Mouse (Mus musculus): ENCODE results near the gene Cnbp. TPM values are rescaled to one million over a fixed set of nuclear protein-coding genes. Genes with fewer than 3 reads are reported as not detected.

Gene Cnbp
- polyA plus RNA-seq, 1 experiment, result 196 TPM

GRCm38 (mm10) chr6:87809144-87809543, 41.8 kb downstream of the Cnbp start:
- no peak for TF ChIP-seq CEBPB (IDR thresholded peaks at IDR 0.05; ENCODE audit: insufficient read depth, poor library complexity, severe bottlenecking)
- TF ChIP-seq E2F4 (IDR thresholded peaks at IDR 0.05; ENCODE audit: insufficient read depth), result no peak
- no peak for TF ChIP-seq POLR2A (IDR thresholded peaks at IDR 0.05; ENCODE audit: insufficient read length, low read depth)
- no peaks in the 10 kb centered on the region for H3K36me3 ChIP-seq (ENCODE audit: control insufficient read depth, insufficient read depth)
- peak overlapping the region; percentile 84 for H3K4me2 ChIP-seq (ENCODE audit: low read depth)
- no peaks in the 10 kb centered on the region for H3K79me2 ChIP-seq (ENCODE audit: control insufficient read depth, insufficient read depth)
- H3K4me3 ChIP-seq, result no peak overlapping the region
- H3K27me3 ChIP-seq (ENCODE audit: control insufficient read depth, insufficient read depth, insufficient read length), result no peaks in the 10 kb centered on the region
- H3ac ChIP-seq (ENCODE audit: control insufficient read depth, insufficient read length), result no peak overlapping the region

- Histone ChIP-seq H3K4me3 (no peak overlapping the region), H3ac (ENCODE audit: control insufficient read depth, insufficient read length) (no peak overlapping the region), H3K36me3 (ENCODE audit: control insufficient read depth, insufficient read depth) (no peaks in the 10 kb centered on the region), H3K79me2 (ENCODE audit: control insufficient read depth, insufficient read depth) (no peaks in the 10 kb centered on the region), H3K4me2 (ENCODE audit: low read depth) (no peak overlapping the region), H3K27me3 (ENCODE audit: control insufficient read depth, insufficient read depth, insufficient read length) (no peaks in the 10 kb centered on the region)
- TF ChIP-seq MAX (IDR thresholded peaks at IDR 0.05; ENCODE audit: low read depth) (no peak), POLR2AphosphoS2 (IDR thresholded peaks at IDR 0.05; ENCODE audit: insufficient read length, low read depth) (no peak), MYOD1 (IDR thresholded peaks at IDR 0.05; ENCODE audit: control insufficient read depth in 1 of 3, insufficient read length in 2 of 3, low read depth in 2 of 3) (no peak), SRF (IDR thresholded peaks at IDR 0.05; ENCODE audit: control insufficient read depth, insufficient read length, low read depth) (no peak), USF1 (IDR thresholded peaks at IDR 0.05; ENCODE audit: low read depth) (no peak), TCF12 (IDR thresholded peaks at IDR 0.05; ENCODE audit: insufficient read depth, poor library complexity, severe bottlenecking) (no peak), E2F4 (IDR thresholded peaks at IDR 0.05; ENCODE audit: insufficient read depth) (no peak), CEBPB (IDR thresholded peaks at IDR 0.05; ENCODE audit: insufficient read depth, poor library complexity, severe bottlenecking) (no peak), POLR2A (IDR thresholded peaks at IDR 0.05; ENCODE audit: insufficient read length, low read depth) (no peak), REST (IDR thresholded peaks at IDR 0.05; ENCODE audit: insufficient read depth, insufficient read length) (no peak), TCF3 (IDR thresholded peaks at IDR 0.05; ENCODE audit: insufficient read length, low read depth) (no peak), MYOG (IDR thresholded peaks at IDR 0.05; ENCODE audit: control insufficient read depth in 1 of 3, insufficient read depth in 1 of 3, insufficient read length in 2 of 3, low read depth in 2 of 3) (no peak)
These were observed 42.4 kb downstream of the Cnbp start for GRCm38 (mm10) chr6:87808521-87808920.

GRCm38 (mm10) chr6:87807735-87808440, 43.0 kb downstream of the Cnbp start:
- Histone ChIP-seq H3ac (ENCODE audit: control insufficient read depth, insufficient read length) (no peak overlapping the region), H3K36me3 (ENCODE audit: control insufficient read depth, insufficient read depth) (no peaks in the 10 kb centered on the region), H3K79me2 (ENCODE audit: control insufficient read depth, insufficient read depth) (no peaks in the 10 kb centered on the region), H3K4me3 (no peak overlapping the region), H3K27me3 (ENCODE audit: control insufficient read depth, insufficient read depth, insufficient read length) (no peaks in the 10 kb centered on the region), H3K4me2 (ENCODE audit: low read depth) (no peak overlapping the region)
- no peak for TF ChIP-seq MYOD1 (IDR thresholded peaks at IDR 0.05; ENCODE audit: control insufficient read depth in 1 of 3, insufficient read length in 2 of 3, low read depth in 2 of 3)
- TF ChIP-seq MAX (IDR thresholded peaks at IDR 0.05; ENCODE audit: low read depth), result no peak
- no peak for TF ChIP-seq SRF (IDR thresholded peaks at IDR 0.05; ENCODE audit: control insufficient read depth, insufficient read length, low read depth)

- Histone ChIP-seq H3ac (ENCODE audit: control insufficient read depth, insufficient read length) (no peak overlapping the region), H3K36me3 (ENCODE audit: control insufficient read depth, insufficient read depth) (no peaks in the 10 kb centered on the region), H3K27me3 (ENCODE audit: control insufficient read depth, insufficient read depth, insufficient read length) (no peaks in the 10 kb centered on the region), H3K4me2 (ENCODE audit: low read depth) (peak overlapping the region; percentile 2), H3K79me2 (ENCODE audit: control insufficient read depth, insufficient read depth) (no peaks in the 10 kb centered on the region), H3K4me3 (no peak overlapping the region)
- TF ChIP-seq POLR2A (IDR thresholded peaks at IDR 0.05; ENCODE audit: insufficient read length, low read depth) (no peak), MYOD1 (IDR thresholded peaks at IDR 0.05; ENCODE audit: control insufficient read depth in 1 of 3, insufficient read length in 2 of 3, low read depth in 2 of 3) (no peak), USF1 (IDR thresholded peaks at IDR 0.05; ENCODE audit: low read depth) (no peak), MYOG (IDR thresholded peaks at IDR 0.05; ENCODE audit: control insufficient read depth in 1 of 3, insufficient read depth in 1 of 3, insufficient read length in 2 of 3, low read depth in 2 of 3) (no peak), POLR2AphosphoS2 (IDR thresholded peaks at IDR 0.05; ENCODE audit: insufficient read length, low read depth) (no peak), TCF3 (IDR thresholded peaks at IDR 0.05; ENCODE audit: insufficient read length, low read depth) (no peak), SRF (IDR thresholded peaks at IDR 0.05; ENCODE audit: control insufficient read depth, insufficient read length, low read depth) (no peak), REST (IDR thresholded peaks at IDR 0.05; ENCODE audit: insufficient read depth, insufficient read length) (no peak), CEBPB (IDR thresholded peaks at IDR 0.05; ENCODE audit: insufficient read depth, poor library complexity, severe bottlenecking) (no peak), MAX (IDR thresholded peaks at IDR 0.05; ENCODE audit: low read depth) (no peak)
These were observed 44.0 kb downstream of the Cnbp start for GRCm38 (mm10) chr6:87806857-87807256.

GRCm38 (mm10) chr6:87806028-87806427, 44.9 kb downstream of the Cnbp start:
- no peaks in the 10 kb centered on the region for H3K79me2 ChIP-seq (ENCODE audit: control insufficient read depth, insufficient read depth)
- no peak overlapping the region for H3K4me3 ChIP-seq
- H3K36me3 ChIP-seq (ENCODE audit: control insufficient read depth, insufficient read depth), result no peaks in the 10 kb centered on the region
- no peak overlapping the region for H3K4me2 ChIP-seq (ENCODE audit: low read depth)
- H3ac ChIP-seq (ENCODE audit: control insufficient read depth, insufficient read length), result no peak overlapping the region
- TF ChIP-seq POLR2A (IDR thresholded peaks at IDR 0.05; ENCODE audit: insufficient read length, low read depth) (no peak), USF1 (IDR thresholded peaks at IDR 0.05; ENCODE audit: low read depth) (no peak), SRF (IDR thresholded peaks at IDR 0.05; ENCODE audit: control insufficient read depth, insufficient read length, low read depth) (no peak), MYOD1 (IDR thresholded peaks at IDR 0.05; ENCODE audit: control insufficient read depth in 1 of 3, insufficient read length in 2 of 3, low read depth in 2 of 3) (no peak), CEBPB (IDR thresholded peaks at IDR 0.05; ENCODE audit: insufficient read depth, poor library complexity, severe bottlenecking) (no peak)
- no peaks in the 10 kb centered on the region for H3K27me3 ChIP-seq (ENCODE audit: control insufficient read depth, insufficient read depth, insufficient read length)
